Mouse (Mus musculus): Measurements from ENCODE around the gene Xylt2. TPM values are rescaled to one million over a fixed set of nuclear protein-coding genes. Genes with fewer than 3 reads are reported as not detected.

Gene Xylt2
- polyA plus RNA-seq (2014; fragmentation: Illumina TruSeq; extraction: RNeasy Lipid Tissue Mini Kit (QIAGEN cat#74804); ENCODE audit: low read depth, low replicate concordance) = 1.4 TPM

DNA sequence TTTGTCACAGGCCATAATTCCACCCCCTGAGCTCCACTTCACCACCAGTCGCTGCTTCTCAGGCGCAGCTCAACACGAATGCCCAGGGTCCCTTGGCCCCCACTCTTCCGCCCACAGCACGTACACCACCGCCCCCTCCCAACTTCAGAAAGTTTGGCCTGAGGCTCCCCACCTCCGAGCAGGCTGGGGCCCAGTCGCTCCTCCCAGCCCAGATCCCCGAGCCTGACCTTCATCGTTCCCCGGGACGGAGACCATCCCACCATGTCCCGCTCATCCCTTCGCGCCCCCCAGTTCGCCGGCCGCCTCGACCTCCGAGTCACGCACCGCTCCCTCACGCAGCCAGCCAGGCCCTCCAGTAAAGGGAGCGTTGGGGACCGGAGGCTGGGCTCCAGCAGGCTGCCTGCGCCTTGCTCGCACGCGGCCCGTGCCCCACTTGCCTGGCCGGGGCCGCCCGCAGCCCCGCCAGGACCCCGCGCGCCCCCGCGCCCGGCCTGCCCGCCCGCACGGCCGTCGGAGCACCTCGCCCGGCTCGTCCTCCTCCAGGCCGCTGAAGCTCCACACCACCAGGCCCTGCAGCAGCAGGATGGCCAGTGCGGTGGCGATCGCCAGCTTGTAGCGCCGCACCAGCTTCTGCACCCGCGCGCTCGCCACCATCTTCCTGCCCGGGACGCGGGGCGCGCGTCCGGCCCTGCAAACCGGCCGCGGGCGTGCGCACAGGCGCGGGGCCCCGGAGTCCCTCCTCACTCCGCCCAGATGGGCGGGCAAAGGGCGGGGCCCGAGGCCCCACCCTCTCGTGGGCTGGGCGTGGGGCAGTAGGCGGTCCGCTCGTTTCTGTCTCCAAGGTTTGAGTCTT lies at the start of gene Xylt2:
TSS of gene Xylt2 (minus strand) at position 762 of the 853 bp plus-strand sequence.

DNA sequence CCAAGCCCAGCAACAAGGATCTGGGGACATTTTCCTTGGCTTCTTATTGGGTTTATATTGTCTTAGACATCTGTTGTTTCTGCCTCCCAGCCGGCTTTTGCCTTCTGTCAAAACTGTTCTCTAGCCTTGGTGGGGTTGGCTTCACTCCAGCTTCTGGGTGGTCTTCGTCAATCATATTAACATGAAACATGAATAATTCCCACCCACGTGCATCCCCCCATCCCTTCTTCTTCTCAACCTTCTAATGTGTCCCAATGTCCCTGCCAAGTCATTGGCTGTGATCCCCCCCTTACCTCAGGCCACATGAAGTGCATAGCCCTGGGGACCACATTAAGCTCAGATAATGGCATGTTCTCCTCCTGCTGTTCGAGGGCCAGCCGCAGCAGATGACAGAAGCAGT lies 27.2 kb upstream of the Xylt2 start, which contains the start of gene Gm11541:
TSS of gene Gm11541 (minus strand) at position 28 of the 400 bp plus-strand sequence.

DNA sequence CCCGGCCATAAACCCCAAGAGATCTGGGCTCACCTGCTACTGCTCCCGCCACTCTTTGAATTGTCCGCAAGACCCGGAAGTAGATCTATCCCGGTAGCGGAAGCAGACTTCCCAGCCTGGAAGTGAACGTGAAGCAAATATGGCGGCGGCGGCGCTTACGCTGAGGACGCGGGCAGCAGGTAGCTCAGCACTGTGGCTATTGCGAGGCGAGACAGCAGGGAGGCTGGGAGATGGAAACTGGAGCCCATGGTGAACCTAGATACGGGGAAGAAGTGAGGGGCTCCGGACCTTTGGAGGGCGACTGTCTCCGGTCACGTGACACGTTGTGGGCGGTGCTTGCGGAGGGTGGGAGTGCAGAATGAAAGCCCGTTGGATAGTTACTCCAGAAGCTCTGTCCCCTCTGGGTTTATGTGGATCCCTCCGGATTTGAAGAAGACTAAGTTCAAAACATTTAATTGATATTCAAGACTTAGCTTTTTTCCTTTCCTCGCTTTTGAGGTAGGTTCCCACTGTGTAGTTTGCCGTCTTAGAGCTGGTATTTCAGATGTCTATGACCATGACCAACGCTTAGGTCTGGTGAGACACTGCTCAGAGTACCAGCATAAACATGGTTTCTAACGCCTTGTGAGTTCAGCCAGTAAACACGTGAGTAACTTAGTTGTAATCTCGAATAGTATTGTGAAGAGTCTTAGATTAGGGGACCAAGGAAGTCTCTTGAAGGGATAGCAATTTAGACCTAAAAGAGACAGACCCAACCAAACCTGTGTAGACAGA lies 23.5 kb downstream of the Xylt2 start, which contains the start of the genes Mrpl27 and Eme1:
TSS of gene Mrpl27 (plus strand) at position 105 of the 774 bp plus-strand sequence.
TSS of gene Eme1 (minus strand) at position 302 of the 774 bp plus-strand sequence.

DNA sequence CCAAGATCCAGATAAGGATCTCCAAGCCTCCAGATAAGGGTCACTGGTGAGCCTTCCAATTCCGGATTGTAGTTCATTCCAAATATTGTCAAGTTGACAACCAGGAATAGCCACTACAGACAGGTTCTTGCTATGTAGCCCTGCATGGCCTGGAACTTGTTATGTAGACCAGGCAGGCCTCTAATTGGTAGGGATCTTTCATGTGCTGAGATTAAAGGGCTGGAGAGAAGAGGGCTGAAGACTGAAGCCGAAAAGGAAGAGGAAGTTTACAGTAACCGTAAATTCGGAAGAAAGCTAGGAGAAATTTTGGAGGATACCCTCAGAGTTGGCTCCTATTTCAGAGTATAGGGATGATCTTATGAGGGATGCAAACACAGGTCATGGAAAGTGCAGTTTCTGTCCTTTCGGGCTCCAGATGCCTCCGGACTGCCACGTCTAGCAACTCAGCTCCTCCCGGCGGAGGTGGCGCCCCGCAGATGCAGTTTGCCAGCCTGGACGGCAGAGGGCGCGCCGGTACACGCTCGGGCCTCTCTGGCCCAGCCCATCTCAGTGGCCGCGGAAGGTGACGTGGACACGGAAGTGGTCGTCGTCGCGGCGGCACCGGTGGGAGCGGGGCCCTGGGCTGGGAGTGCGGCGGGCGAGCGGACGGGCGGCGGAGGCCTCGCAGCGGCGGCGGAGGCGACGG lies 48.0 kb downstream of the Xylt2 start, which contains the start of gene Lrrc59:
TSS of gene Lrrc59 (plus strand) at position 569 of the 685 bp plus-strand sequence.

Other genes starting within 250 kb of the Xylt2 start
- gene Cacna1g, start 203.3 kb downstream of the Xylt2 start, polyA plus RNA-seq (2014; fragmentation: Illumina TruSeq; extraction: RNeasy Lipid Tissue Mini Kit (QIAGEN cat#74804); ENCODE audit: low read depth, low replicate concordance) = not detected
- gene Spata20, start 191.3 kb downstream of the Xylt2 start, polyA plus RNA-seq (2014; fragmentation: Illumina TruSeq; extraction: RNeasy Lipid Tissue Mini Kit (QIAGEN cat#74804); ENCODE audit: low read depth, low replicate concordance) = not detected
- gene Epn3, start 177.5 kb downstream of the Xylt2 start, polyA plus RNA-seq (2014; fragmentation: Illumina TruSeq; extraction: RNeasy Lipid Tissue Mini Kit (QIAGEN cat#74804); ENCODE audit: low read depth, low replicate concordance) = not detected
- gene Mycbpap, start 155.8 kb downstream of the Xylt2 start, polyA plus RNA-seq (2014; fragmentation: Illumina TruSeq; extraction: RNeasy Lipid Tissue Mini Kit (QIAGEN cat#74804); ENCODE audit: low read depth, low replicate concordance) = not detected
- gene Rsad1, start 128.3 kb downstream of the Xylt2 start, polyA plus RNA-seq (2014; fragmentation: Illumina TruSeq; extraction: RNeasy Lipid Tissue Mini Kit (QIAGEN cat#74804); ENCODE audit: low read depth, low replicate concordance) = 4.3 TPM
- gene Chad, start 112.5 kb downstream of the Xylt2 start, polyA plus RNA-seq (2014; fragmentation: Illumina TruSeq; extraction: RNeasy Lipid Tissue Mini Kit (QIAGEN cat#74804); ENCODE audit: low read depth, low replicate concordance) = not detected
- 84.4 TPM for gene Acsf2, start 75.6 kb downstream of the Xylt2 start, polyA plus RNA-seq (2014; fragmentation: Illumina TruSeq; extraction: RNeasy Lipid Tissue Mini Kit (QIAGEN cat#74804); ENCODE audit: low read depth, low replicate concordance)
- gene Lrrc59, start 47.7 kb downstream of the Xylt2 start, polyA plus RNA-seq (2014; fragmentation: Illumina TruSeq; extraction: RNeasy Lipid Tissue Mini Kit (QIAGEN cat#74804); ENCODE audit: low read depth, low replicate concordance) = 37.2 TPM
- gene Mrpl27, start 23.7 kb downstream of the Xylt2 start, polyA plus RNA-seq (2014; fragmentation: Illumina TruSeq; extraction: RNeasy Lipid Tissue Mini Kit (QIAGEN cat#74804); ENCODE audit: low read depth, low replicate concordance) = 30.0 TPM
- not detected for gene Eme1, start 23.6 kb downstream of the Xylt2 start, polyA plus RNA-seq (2014; fragmentation: Illumina TruSeq; extraction: RNeasy Lipid Tissue Mini Kit (QIAGEN cat#74804); ENCODE audit: low read depth, low replicate concordance)
- gene Gm11541, start 27.0 kb upstream of the Xylt2 start, polyA plus RNA-seq (2014; fragmentation: Illumina TruSeq; extraction: RNeasy Lipid Tissue Mini Kit (QIAGEN cat#74804); ENCODE audit: low read depth, low replicate concordance) = not detected
- gene Cdc34b, start 64.3 kb upstream of the Xylt2 start, polyA plus RNA-seq (2014; fragmentation: Illumina TruSeq; extraction: RNeasy Lipid Tissue Mini Kit (QIAGEN cat#74804); ENCODE audit: low read depth, low replicate concordance) = not detected
- gene Tmem92, start 105.2 kb upstream of the Xylt2 start, polyA plus RNA-seq (2014; fragmentation: Illumina TruSeq; extraction: RNeasy Lipid Tissue Mini Kit (QIAGEN cat#74804); ENCODE audit: low read depth, low replicate concordance) = not detected

All from liver, adult 10 weeks (tissue).